Mouse (Mus musculus) forebrain, embryonic 12.5 days (tissue): ENCODE results near the gene Grik3. TPM values are rescaled to one million over a fixed set of nuclear protein-coding genes. Genes with fewer than 3 reads are reported as not detected.
"Not testable (repeated sequence)": the region's sequence is repeated elsewhere in the genome, so short reads cannot be mapped to it uniquely, and the experiment has no call there.

Experiments used
- ATAC-seq: fragments of 200-750 bp; cut with Nextera tagmentation; 2 replicates; pipeline ENCODE4 v1.8.0; 2017; ENCODE audit warnings: moderate TSS enrichment; ENCODE audit not compliant: low FRiP score
- H3K27ac ChIP-seq: fragments of 300-500 bp; sonication (generic); 2 replicates; pipeline ENCODE4 v1.5.1; 2016; ENCODE audit warnings: mild to moderate bottlenecking
- H3K27me3 ChIP-seq: fragments of 300-500 bp; sonication (generic); 2 replicates; pipeline ENCODE4 v1.6.1; 2016; ENCODE audit warnings: mild to moderate bottlenecking
- H3K36me3 ChIP-seq: fragments of 300-500 bp; sonication (generic); replicated peaks from 2 replicates; pipeline ENCODE4 v1.6.1; 2016; ENCODE audit warnings: mild to moderate bottlenecking
- H3K4me1 ChIP-seq: fragments of 300-500 bp; sonication (generic); 2 replicates; pipeline ENCODE4 v1.6.1; 2016
- H3K4me2 ChIP-seq: fragments of 300-500 bp; sonication (generic); 2 replicates; pipeline ENCODE4 v1.6.1; 2016; ENCODE audit warnings: mild to moderate bottlenecking, moderate library complexity
- H3K4me3 ChIP-seq: fragments of 300-500 bp; sonication (generic); replicated peaks from 2 replicates; pipeline ENCODE4 v1.5.1; 2016; ENCODE audit warnings: mild to moderate bottlenecking
- H3K9ac ChIP-seq: fragments of 300-500 bp; sonication (generic); 2 replicates; pipeline ENCODE4 v1.6.1; 2016; ENCODE audit warnings: mild to moderate bottlenecking
- H3K9me3 ChIP-seq: fragments of 300-500 bp; sonication (generic); 2 replicates; pipeline ENCODE4 v1.6.1; 2016
- WGBS: fragments of 180-500 bp; shearing (Covaris S2); methylation state at CpG from one replicate; pipeline ENCODE4 v1.1.7; 2016; 5-methylcytosine and 5-hydroxymethylcytosine counted together
- polyA plus RNA-seq: library from polyadenylated mRNA; unstranded; fragments of >200 nt; fragmentation: Nextera tagmentation; extraction: Ambion mirVana; gene quantifications from 2 replicates; pipeline ENCODE4 v1.2.1, GENCODE M21; 2016

Gene Grik3
- polyA plus RNA-seq, 1 experiment from 2014 or later = 2.8 TPM

DNA sequence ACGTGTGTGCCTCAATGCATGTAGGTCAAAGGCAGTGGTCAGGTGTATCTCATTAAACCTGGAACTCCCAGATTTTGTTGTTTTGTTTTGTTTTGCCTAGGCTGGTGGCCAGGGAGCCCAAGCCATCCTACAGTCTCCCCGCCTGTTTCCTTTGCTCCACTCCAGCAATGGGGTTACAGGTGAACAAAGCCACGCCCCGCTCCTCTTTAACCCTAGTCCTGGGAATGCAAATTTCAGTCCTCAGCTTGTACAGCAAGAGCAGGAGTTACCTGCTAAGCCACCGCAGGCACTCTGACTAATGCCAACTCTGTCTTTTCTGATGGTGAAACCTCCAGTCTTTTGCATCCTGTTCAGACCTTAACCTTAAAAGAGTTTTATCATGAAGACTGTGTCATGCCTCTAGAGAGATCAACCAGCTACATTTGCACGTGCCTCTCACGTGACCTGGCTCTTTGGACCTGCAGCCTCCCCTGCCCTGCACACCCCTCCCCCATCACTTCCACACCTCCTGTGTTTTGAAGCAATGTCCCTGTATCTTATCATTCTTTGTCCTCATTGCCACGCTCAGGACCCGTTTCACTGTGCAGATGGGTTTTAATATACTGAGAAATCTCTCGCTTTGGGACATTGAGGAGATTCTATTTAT is 117.0 kb downstream of the Grik3 start:
- H3K4me1 ChIP-seq = peaks cover 6% of the 10 kb centered on the region; the same call in 1 of the 2 replicates
- H3K36me3 ChIP-seq = no peaks in the 10 kb centered on the region
- no peak overlapping the region for H3K27ac ChIP-seq
- H3K4me2 ChIP-seq = no peak overlapping the region
- H3K27me3 ChIP-seq = peaks cover 19% of the 10 kb centered on the region
- H3K9me3 ChIP-seq = no peaks in the 10 kb centered on the region; the same call in 1 of the 2 replicates
- 61% methylated on average over 10 of the region's 10 CpGs for WGBS
- no peak overlapping the region for H3K9ac ChIP-seq
- H3K4me3 ChIP-seq = no peak overlapping the region
- no peak for ATAC-seq

DNA sequence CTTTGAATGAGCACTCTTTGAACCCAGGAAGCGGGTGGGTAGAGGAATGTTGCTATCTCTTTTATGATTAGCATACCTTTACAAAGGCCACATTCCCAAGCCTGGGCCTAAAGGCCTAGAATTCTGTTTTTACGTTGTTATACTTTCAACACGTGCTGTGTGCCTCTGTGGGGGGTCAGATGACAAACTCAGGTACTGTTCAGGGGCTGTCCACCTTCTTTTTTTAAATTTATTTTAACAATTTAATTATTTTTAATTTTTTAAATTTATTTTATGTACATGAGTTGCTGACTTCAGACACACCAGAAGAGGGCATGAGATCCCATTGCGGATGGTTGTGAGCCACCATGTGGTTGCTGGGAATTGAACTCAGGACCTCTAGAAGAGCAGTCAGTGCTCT is 118.4 kb downstream of the Grik3 start:
- H3K9me3 ChIP-seq, H3K36me3 ChIP-seq, ATAC-seq, H3K4me3 ChIP-seq, H3K4me2 ChIP-seq, H3K9ac ChIP-seq, H3K4me1 ChIP-seq, H3K27ac ChIP-seq: not testable (repeated sequence)
- peaks cover 11% of the 10 kb centered on the region; the same call in 1 of the 2 replicates for H3K27me3 ChIP-seq
- 56% methylated on average over 3 of the region's 4 CpGs for WGBS

DNA sequence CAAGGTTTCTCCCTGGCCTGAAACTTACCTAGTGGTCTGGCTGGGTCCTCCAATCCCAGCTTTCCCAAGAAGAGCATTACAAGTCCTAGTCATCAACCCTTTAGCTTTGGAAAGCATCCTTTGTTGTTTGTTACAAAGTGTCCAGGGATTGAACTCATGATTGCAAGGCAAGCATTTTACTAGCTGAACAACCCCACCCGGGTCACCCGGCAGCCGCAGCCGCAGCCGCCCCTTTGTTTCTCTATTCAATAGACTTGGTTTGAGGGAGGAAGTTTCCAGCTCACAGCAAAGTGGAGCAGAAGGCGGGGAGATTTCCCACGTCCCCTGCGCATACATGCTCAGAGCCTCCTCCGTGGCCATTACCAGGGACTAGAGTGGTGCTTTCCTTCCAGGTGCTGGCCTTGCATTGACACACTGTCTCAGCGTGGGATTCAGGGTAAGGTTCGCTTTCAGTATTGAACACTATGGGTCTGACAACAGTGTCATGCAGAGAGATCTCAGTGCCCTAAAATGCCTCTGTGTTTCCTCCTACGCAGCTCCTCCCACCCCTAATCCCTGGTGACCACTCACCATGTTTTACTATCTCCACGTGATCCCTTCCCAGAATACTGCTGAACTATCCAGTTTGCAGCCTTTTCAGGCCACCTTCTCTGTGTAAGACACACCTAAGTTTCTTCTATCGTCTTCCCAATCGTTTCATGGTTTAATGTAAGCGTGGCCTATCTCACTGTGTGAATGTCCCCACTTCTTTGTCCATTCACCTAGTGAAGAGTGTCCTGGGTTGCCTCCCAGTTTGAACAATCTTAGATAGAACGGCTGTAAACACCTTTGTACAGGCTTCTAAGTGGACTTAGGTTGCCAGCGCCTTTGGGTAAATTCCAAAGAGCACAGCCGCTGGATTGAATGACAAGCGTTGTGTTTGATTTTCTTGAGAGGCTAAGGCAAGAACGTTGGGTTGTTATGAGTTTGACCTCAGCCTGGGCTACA is 119.1 kb downstream of the Grik3 start:
- no peak overlapping the region for H3K9ac ChIP-seq
- H3K36me3 ChIP-seq = no peaks in the 10 kb centered on the region
- H3K27me3 ChIP-seq = peaks cover 11% of the 10 kb centered on the region; the same call in 1 of the 2 replicates
- no peaks in the 10 kb centered on the region; the same call in 1 of the 2 replicates for H3K9me3 ChIP-seq
- ATAC-seq = no peak
- H3K4me3 ChIP-seq = no peak overlapping the region
- WGBS = 55% methylated on average over 21 of the region's 21 CpGs
- peaks cover 6% of the 10 kb centered on the region; the same call in 1 of the 2 replicates for H3K4me1 ChIP-seq
- no peak overlapping the region for H3K4me2 ChIP-seq
- H3K27ac ChIP-seq = no peak overlapping the region

DNA sequence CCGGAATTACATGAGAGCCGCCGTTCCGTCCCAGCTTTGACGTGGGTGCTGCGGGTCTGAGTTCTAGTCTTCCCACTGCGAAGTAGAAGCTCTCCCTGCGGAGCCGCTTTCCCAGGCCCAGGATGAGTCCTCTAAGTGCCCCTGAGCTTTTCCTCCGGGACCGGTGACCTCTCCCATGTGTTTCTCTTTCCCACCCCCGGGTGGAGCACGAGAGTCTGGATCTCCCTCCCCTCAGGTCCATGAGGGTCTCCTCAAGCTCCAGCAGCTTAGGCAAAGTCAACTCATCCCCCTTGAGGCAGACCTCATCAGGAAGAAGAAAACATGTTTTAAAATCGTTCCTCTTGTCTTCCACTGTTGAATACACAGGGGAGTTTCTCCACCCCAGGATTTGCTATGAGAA is 127.4 kb downstream of the Grik3 start:
- no peak for ATAC-seq
- WGBS = 84% methylated on average over 14 of the region's 14 CpGs

DNA sequence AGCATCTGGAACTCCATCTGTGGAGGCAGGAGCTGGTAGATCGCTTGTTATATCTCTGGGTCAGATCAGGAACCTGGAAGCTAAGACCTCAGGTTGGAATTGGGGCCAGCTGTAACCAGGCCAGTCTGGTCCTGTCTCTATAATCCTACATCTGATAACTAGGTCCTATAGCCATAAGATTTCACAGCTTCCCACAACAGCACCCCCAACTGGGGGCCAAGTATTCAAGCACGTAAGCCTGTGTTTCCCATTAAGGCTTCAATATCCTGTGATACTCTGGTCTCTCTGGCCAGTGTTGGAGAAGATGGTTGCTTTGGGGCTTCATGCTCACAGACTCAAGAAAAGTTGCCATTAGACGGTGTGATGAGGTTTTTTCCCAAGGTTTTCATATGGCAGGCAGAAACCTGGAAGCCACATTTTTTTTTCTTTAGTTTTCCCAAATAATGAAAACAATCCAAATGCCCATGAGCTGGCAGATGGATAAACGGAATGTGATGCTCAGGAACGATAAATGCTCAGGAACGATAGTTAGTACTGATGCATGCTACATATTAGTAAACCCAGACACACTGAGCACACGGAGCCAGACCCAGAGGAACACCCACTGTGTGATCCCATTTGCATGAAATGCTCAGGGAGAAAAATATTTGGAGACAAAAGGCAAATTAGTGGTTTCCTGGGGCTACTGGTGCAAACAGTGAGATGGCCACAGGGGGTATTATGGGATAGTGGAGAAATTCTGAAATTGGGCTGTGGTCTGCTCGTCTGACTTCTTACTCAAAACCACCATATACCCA is 128.2 kb downstream of the Grik3 start:
- H3K27me3 ChIP-seq = 0 out of 2 replicates have a peak, but pooled peaks cover 6% of the 10 kb centered on the region
- H3K9ac ChIP-seq = no peak overlapping the region
- no peak for ATAC-seq
- no peak overlapping the region for H3K4me3 ChIP-seq
- H3K36me3 ChIP-seq = no peaks in the 10 kb centered on the region
- H3K4me1 ChIP-seq = no peaks in the 10 kb centered on the region
- no peak overlapping the region for H3K4me2 ChIP-seq
- no peak overlapping the region for H3K27ac ChIP-seq
- WGBS = 80% methylated on average over 8 of the region's 8 CpGs
- no peaks in the 10 kb centered on the region for H3K9me3 ChIP-seq

More for the DNA sequence above, 127.4 kb downstream of the Grik3 start:
- Histone ChIP-seq H3K36me3 (no peaks in the 10 kb centered on the region), H3K9me3 (no peaks in the 10 kb centered on the region), H3K27me3 (0 out of 2 replicates have a peak, but pooled peaks cover 6% of the 10 kb centered on the region), H3K4me2 (no peak overlapping the region), H3K4me3 (no peak overlapping the region), H3K4me1 (no peaks in the 10 kb centered on the region), H3K9ac (no peak overlapping the region), H3K27ac (no peak overlapping the region)

DNA sequence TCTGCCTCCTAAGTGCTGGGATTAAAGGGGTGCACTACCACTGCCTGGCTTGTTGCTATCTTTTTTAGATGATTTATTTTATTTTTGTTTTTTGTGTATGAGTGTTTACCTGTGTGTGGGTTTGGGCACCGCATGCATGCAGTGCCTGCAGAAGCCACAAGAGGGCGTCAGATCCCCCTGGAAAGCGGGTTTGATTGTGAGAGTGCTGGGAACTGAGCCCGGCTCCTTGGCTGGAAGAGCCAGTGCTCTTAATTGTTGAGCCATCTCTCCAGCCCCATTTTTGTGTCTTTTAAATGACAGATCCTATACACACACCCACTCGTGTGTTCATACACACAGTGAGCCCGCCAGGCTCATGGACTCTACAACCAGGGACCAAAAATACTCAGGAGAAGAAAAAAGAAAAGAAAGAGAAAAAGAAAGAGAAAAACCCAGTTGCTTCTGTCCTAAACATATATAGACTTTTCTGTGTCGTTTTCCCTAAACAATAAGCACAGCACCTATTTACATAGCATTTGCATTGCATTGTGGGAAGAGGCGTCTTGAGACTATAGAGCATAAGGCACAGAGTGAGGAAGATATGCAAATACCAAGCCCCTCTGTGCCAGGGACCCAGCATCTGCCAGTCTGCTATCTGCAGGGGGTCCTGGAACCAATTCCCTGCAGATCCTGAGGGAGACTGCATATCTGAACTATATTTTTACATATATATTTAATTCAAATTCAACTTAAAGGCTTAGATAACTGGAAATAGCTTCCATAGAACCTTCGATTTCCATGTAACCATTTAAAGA is 134.6 kb downstream of the Grik3 start:
- Histone ChIP-seq H3K27ac (no peak overlapping the region), H3K9me3 (peaks cover 5% of the 10 kb centered on the region; the same call in 1 of the 2 replicates), H3K4me2 (no peak overlapping the region), H3K36me3 (no peaks in the 10 kb centered on the region; the same call in 1 of the 2 replicates), H3K4me3 (no peak overlapping the region), H3K4me1 (0 out of 2 replicates have a peak, but pooled peaks cover 6% of the 10 kb centered on the region), H3K9ac (no peak overlapping the region), H3K27me3 (no peaks in the 10 kb centered on the region)
- WGBS = 90% methylated on average over 9 of the region's 9 CpGs
- no peak for ATAC-seq

DNA sequence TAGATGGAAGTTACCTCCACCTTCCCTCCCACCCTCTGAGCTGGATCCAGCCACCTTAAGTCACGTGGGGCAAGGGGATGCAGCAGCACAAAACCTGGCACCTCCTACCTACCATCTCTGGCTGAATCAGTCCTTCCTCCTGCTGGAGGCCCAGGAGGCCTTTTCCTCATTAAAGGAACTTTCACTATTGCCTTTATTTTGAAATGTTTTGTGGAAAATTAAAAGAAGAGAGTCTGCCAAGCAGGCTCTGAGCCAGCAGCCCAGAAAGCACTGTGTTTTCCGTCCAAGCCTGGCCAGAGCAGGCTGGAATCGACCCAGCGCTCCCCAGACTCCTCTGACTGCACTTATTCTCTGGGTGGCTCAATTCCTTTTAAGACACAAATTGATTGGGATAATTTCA is 139.0 kb downstream of the Grik3 start:
- no peak overlapping the region for H3K4me2 ChIP-seq
- H3K4me3 ChIP-seq = no peak overlapping the region
- H3K9ac ChIP-seq = no peak overlapping the region
- WGBS = 68% methylated on average over 4 of the region's 4 CpGs
- peaks cover 5% of the 10 kb centered on the region; the same call in 1 of the 2 replicates for H3K9me3 ChIP-seq
- 0 out of 2 replicates have a peak, but pooled peaks cover 6% of the 10 kb centered on the region for H3K4me1 ChIP-seq
- no peak for ATAC-seq
- no peak overlapping the region for H3K27ac ChIP-seq
- H3K27me3 ChIP-seq = no peaks in the 10 kb centered on the region
- no peaks in the 10 kb centered on the region for H3K36me3 ChIP-seq

DNA sequence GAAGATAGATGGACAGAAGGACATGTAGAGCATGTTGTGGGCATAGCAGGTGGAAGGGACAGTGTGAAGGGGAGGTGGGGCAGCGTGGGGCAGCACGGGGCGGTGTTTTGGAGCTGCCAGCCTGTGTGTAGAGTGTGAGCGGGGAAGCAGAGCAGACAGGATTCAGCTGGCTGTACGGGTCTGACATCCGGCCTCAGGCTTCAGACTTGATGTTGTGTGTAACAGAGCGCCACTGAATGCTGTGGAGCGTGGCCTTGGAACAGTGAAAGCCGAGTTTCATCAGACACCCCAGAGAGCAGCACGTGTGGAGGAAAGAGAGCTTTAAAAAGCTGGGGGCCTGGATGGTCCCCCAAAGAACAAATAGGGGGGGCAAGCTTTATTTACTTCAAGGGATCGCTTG is 144.5 kb downstream of the Grik3 start:
- Histone ChIP-seq H3K27me3 (no peaks in the 10 kb centered on the region; the same call in 1 of the 2 replicates), H3K9ac (no peak overlapping the region), H3K4me1 (peaks cover 4% of the 10 kb centered on the region; the same call in 1 of the 2 replicates), H3K27ac (no peak overlapping the region), H3K4me2 (no peak overlapping the region), H3K36me3 (no peaks in the 10 kb centered on the region), H3K4me3 (no peak overlapping the region), H3K9me3 (no peaks in the 10 kb centered on the region)
- ATAC-seq = no peak
- 88% methylated on average over 11 of the region's 11 CpGs for WGBS

DNA sequence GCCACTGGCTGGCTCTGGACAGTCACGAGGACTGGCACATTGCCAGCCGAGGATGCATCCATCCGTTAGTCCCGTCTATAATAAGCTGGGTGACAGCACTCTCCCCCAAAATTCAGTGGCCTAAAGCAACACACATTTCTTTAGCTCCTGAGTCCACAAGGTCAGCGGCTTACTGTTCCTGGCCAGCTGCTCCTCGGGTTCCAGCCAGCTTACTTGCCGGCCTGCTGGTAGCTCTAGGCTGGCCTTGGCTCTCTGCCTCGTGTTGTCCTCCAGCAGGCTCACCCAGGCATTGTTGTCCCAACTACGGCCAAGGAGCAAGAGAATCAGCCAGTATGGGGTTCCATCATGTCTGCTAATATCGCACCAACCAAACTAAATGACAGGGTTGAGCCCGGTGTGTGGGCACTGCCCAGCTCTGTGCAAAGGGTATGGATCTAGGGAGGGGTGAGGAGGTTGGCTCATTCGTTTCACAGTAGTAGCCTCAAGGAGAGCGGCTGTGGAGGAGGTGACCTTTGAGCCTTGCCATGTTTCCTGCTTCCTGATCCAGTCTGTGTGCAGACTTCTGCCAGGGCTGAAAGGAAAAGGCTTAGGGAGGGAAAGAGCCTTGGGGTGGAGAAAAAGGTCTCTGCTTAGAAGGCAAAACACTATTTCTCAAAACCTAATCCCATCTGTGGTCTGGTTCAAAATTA is 146.3 kb downstream of the Grik3 start:
- no peak overlapping the region for H3K27ac ChIP-seq
- 84% methylated on average over 13 of the region's 13 CpGs for WGBS

DNA sequence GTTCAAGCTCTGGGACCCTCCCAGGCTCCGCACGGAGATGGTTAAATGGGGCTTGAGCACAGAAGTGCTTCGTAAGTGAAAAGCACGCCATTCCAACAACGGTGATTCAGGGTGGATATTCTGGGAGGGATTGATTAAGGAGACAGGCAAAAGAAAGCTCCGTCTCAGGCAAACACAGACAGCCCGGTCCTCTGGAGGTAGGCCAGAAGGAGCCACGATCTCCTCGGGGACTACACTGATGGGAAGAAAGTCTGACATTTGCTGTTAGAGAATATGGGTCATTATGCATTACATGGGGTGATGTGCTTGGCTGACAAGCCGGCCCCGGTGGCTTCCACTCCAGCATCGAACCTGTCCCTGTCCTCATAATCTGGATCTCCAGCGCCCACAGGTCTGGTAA is 146.9 kb downstream of the Grik3 start:
- H3K4me1 ChIP-seq = peaks cover 4% of the 10 kb centered on the region; the same call in 1 of the 2 replicates
- H3K36me3 ChIP-seq = no peaks in the 10 kb centered on the region
- H3K4me2 ChIP-seq = no peak overlapping the region
- peaks cover 1% of the 10 kb centered on the region; the same call in 1 of the 2 replicates for H3K27me3 ChIP-seq
- H3K9ac ChIP-seq = no peak overlapping the region
- 84% methylated on average over 13 of the region's 13 CpGs for WGBS
- ATAC-seq = no peak
- no peak overlapping the region for H3K4me3 ChIP-seq
- H3K27ac ChIP-seq = no peak overlapping the region
- H3K9me3 ChIP-seq = no peaks in the 10 kb centered on the region

More for the DNA sequence above, 146.3 kb downstream of the Grik3 start:
- no peak overlapping the region for H3K4me2 ChIP-seq
- H3K36me3 ChIP-seq = no peaks in the 10 kb centered on the region
- H3K4me3 ChIP-seq = no peak overlapping the region
- H3K9ac ChIP-seq = no peak overlapping the region
- H3K9me3 ChIP-seq = no peaks in the 10 kb centered on the region
- no peaks in the 10 kb centered on the region; the same call in 1 of the 2 replicates for H3K27me3 ChIP-seq
- peaks cover 4% of the 10 kb centered on the region; the same call in 1 of the 2 replicates for H3K4me1 ChIP-seq
- ATAC-seq = no peak

DNA sequence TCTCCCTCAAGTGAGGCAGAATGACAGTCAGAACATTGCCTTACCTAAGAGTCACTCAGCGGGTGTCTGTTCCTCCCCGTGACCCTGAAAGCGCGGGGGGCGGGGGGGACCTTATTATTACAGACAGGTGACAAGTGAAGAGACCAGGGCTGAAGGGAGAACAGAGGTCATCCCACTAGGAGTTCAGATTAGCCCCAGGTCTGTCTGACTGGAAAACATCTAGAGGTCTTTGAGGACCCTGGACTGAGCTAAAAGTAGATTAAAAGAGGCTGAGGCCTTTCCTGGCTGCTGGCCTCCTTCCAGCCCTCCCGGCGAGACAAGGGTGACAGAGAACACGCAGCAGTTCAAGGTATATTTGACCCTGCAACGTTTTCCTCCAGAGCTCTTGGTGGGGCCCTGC is 150.0 kb downstream of the Grik3 start:
- no peak overlapping the region for H3K4me3 ChIP-seq
- H3K9ac ChIP-seq = no peak overlapping the region
- ATAC-seq = no peak
- peaks cover 13% of the 10 kb centered on the region for H3K27me3 ChIP-seq
- no peaks in the 10 kb centered on the region for H3K9me3 ChIP-seq
- no peak overlapping the region for H3K27ac ChIP-seq
- no peak overlapping the region for H3K4me2 ChIP-seq
- WGBS = 84% methylated on average over 9 of the region's 9 CpGs
- no peaks in the 10 kb centered on the region for H3K36me3 ChIP-seq
- H3K4me1 ChIP-seq = peaks cover 14% of the 10 kb centered on the region
